Mouse (Mus musculus): ENCODE data around the gene Adk. TPM values are rescaled to one million over a fixed set of nuclear protein-coding genes. Genes with fewer than 3 reads are reported as not detected.
"Not testable (repeated sequence)": the region's sequence is repeated elsewhere in the genome, so short reads cannot be mapped to it uniquely, and the experiment has no call there.

The Adk gene
- polyA plus RNA-seq, 1 experiment = 84.0 TPM

DNA sequence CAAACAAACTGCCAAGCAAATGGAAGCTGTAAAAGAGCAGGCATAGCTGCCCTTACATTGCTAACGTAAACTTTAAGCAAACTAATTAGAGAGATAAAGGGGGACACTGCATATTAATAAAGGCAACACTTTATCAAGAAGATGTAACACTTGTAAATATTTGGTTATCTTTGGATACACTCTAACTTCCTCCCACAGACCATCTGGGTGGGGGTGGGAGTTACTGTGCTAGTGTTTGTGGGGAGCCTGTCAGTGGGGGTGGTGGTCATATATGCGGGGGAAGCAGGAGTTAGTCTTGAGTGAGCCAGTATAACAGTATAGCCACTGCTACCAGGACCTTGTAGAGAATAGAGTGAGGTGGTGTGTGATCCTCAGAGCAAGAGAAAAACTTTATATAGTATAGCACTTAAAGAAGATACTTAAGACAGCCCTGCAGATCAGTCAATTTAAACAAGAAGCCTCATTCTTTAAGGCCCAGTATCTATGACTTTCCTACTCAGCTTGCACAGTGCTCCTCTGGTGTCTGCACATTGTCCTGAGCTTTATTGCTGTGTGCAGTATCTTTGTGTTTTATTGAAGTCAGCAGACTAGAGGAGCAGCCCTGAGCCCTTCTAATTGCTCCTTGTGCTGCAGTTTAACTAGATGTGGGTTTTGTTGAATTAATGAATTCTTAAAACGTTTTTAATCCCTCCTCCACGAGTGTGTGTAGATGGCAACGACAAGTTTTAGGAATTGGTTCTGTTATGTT lies 10.6 kb downstream of the Adk start:
- no peak for DNase-seq (ENCODE audit: extremely low spot score in 1 of 2, low spot score in 1 of 2)

DNA sequence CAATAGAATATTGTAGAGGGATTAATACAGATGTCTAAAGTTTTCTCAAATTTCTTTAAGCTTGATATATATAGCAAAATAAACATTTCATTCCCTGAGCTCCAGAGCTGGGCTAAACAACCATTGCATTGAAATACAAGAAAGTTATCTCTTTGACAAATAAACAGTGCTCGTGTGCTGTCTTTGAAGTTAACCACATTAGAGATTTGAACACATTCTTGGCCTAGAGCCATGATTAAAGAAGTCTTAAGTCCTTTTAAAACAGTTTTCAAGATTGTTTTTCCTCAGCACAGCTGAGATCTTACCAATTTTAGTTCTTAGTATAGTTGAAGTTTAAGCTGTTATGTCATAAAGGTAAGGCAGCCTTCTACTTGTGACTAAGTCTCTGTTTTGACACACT lies 11.9 kb downstream of the Adk start:
- no peak for DNase-seq (ENCODE audit: extremely low spot score in 1 of 2, low spot score in 1 of 2)

DNA sequence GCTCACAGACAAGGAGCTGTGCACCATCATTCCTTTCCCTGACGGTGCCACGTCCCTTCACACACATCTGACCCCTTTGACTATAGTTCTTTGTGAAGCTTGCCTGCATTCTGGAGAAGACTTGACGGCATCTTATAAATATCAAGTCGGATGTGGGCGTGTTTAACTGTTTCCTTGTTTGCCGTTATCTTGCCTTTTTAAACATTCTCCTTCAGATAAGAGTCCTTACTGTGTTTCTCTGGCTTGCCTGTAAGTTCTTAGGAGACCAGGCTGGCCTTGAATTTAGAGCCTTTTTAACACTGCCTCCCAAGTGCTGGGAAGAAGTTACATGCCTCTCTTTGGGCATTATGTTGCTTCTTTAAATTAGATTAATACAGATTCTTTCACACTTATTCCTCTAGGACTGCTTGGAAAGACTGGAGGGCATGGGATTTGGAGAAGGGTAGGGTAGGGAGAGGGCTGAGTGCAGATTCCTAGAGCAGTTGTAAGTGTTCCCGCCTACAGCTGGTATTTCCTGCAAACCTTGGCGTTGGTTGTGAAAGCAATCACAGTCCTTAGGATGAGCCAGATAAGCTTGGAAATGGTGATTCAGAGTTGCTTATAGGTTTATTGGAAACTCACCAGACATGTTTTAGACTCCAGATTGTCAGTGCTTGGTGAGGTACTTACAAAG lies 13.3 kb downstream of the Adk start:
- DNase-seq (ENCODE audit: extremely low spot score in 1 of 2, low spot score in 1 of 2) = peak in 1 of 2 experiments; percentile 50

DNA sequence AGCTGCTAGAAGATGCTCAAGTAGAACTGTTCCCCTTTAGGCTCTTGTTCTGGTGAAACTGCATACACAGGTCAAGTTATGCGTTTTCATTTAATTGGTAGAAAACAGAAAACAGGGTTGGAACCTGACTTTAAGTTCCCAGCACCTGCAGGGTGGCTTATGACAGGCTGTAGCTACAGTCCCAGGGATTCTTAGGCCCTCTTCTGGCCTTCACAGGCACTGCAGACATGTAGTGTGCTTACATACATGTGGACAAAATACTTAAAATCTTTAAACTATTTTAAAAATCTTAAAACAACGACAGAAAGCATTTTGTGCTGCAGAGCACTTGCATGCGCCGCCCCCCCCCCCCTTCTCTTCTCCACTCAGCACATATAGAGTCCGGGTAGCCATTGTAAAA lies 17.2 kb downstream of the Adk start:
- DNase-seq (ENCODE audit: extremely low spot score in 1 of 2, low spot score in 1 of 2) = no peak

DNA sequence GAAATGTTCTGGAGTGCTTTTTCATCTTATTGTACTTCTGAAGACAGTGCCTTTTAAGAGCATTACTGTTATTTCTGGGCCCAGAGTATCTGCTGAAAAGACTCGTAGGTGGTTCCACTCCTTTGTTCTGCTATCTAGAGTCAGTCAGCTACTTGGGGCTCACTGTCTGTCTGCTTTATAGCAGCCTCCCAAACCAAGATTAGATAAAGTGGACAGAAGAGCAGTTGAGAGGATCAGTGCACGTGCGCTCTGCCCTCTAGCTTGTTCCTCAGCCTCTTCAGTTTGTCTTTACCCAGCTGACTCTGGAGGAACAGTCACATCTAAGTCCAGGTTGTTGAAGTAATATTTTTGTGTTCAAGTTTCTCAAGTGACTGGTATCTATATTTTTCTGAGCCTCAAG lies 21.6 kb downstream of the Adk start:
- no peak for DNase-seq (ENCODE audit: extremely low spot score in 1 of 2, low spot score in 1 of 2)

DNA sequence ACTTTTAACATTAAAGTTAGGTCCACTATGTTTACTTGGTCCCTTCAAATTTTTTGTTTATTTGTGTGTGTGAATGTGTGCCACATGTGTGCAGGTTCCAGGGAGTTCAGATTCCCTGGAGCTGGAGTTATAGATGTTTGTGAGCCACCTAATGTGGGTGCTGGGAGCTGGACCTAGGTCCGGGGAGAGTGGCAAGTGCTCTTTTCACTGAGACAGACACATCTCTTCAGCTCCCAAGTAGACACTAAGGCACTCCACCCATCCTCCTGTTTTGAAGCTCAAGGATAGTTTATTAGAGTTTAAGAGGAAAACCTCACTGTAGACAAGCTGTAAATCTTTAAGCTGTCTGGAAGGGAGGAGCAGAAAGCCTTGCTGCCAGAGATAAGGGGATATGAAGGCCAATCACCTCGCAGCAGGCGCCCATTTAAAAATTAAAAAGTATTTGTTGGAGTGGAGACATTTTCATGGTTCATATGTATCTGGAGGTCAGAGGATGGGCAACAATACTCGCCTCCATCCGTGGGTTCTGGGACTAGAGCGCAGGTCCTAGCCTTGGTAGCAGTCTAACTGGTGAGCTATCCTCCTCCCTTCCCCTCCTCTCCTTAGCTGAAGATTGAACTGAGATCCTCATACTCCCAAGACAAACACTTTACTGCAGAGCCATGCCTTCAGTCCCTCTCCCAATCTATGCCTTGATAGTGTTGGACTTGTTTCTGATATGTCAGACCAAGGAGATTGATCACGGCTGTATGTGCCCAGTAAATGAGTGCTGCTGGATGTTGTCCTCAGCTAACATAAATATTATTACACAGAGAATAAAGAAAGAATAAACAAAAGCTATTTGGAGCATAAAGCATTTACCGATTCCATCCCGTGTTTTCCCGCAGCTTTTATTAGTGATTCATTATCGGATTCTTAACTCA lies 22.3 kb downstream of the Adk start:
- no peak for DNase-seq (ENCODE audit: extremely low spot score in 1 of 2, low spot score in 1 of 2)

DNA sequence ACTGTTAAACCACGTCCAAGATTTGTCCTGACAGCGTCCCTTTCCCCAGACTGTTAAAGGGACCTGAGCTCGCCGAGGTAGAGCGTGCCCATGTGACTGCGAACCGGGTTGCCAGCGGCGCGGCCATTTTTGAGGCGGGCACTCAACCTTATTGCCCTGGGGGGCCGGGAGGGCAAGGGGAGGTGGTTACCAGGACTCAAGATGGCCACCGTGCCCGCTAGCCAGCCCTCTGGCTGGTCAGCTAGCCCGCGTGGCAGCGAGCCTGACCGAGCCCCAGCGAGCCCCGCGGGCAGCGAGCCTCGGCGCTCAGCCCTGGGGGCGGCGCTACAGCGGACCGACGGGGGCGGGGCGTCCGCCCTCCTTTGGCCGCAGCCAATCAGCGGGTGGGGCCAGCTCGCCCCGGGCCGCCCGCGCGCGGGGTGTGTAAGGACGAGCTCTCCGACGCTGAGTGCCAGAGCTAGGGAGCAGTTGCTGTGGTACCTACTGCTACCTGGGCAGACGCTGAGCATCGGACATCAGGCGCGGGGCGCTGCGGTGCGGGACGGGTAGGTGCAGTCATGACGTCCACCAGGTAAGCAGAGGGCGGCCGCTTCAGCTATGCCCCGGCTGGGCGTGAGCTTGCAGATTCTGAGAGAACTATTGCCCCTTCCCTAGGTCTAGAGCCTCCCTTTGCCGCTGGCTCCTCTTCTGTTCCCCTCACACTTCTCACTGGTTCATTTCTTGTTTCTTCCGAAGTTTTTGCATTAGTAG lies 23.6 kb downstream of the Adk start:
- peak; percentile 65 to 80 for DNase-seq (ENCODE audit: extremely low spot score in 1 of 2, low spot score in 1 of 2)

DNA sequence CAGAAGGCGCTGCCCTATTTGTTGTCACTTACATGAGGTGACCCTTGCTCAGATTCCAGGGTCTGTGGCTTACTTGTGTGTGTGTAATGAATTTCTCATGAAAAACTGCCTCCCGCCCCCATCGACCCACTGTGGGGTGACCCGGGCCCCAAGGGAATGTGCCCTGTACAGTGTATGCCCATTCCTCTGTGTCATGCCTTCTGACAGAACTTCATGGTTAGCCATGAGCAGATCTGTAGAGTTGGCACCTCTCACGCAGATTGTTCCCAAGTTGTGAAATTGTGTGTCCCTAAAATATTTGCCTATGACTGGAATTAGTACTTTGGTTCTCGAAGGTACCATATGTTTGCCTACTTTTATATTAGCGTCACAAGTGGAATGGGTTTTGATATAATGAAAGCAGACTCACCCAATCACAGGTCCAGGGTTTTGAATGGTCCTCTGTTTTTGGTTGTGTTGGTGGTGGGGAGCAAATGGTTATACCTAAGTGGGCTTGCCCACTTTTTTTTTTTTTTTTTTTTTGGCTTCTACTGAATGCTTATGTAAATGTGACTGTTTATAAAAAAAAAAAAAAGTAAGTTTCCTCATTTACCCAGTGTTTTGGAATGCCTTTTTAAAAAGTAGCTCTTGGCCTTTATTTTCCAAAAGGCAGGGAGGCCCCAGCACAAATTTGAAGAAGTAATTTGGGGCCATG lies 24.3 kb downstream of the Adk start:
- no peak for DNase-seq (ENCODE audit: extremely low spot score in 1 of 2, low spot score in 1 of 2)

DNA sequence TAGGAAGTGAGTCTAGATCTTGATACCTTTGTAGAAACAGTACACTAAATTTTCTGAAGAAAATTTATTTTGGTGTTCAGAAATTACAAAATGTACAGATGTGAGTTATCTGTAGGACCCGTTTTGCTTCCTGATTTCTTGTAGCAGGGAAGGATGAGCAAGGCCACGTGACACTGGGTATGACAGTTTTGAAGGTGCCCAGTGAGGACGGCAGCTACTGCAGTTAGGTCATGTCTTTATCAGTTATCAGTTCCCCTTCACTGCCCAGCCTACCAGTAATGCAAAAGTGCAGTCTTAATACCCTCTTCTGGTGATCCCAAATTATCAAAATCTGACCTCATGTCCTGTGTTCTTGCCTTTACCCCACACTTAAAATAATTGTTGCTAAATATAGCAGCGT lies 25.6 kb downstream of the Adk start:
- no peak for DNase-seq (ENCODE audit: extremely low spot score in 1 of 2, low spot score in 1 of 2)

DNA sequence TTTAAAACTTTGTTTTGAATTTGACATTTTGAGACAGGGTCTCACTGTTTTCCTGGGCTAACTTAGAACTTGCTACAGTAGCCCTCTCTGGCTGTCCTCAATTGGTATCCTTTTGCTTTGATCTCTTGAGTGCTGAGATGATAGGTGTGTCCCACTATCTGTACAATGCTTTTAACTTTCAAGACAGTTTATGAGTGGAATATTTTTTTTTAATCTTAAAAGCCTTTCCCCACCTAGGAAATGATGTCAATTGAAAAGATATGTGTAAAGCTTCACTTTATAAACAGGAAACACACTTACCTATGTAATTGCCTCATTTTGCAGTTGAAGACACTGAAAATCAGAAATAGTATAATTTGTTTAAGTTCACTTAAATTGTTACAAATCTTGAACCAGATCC lies 26.1 kb downstream of the Adk start:
- DNase-seq (ENCODE audit: extremely low spot score in 1 of 2, low spot score in 1 of 2) = no peak

DNA sequence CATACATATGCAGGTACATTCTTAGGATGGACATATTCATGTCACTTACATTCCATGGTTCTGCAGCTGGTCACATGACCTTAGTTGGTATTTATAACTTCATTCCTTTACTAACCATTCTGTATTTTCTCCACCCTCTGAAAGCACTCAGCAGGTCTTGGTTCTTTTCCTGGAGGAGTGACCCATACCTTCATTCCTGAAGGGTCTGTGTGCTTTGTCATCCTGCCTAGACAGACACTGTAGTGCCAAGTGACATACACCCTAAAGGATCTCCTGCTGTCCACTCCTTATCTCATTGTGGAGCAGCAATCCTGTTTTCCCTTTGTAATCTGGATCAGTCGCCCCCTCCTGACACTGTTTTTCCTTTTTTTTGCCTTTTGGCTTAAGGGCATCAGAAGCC lies 30.4 kb downstream of the Adk start:
- no peak for DNase-seq (ENCODE audit: extremely low spot score in 1 of 2, low spot score in 1 of 2)

DNA sequence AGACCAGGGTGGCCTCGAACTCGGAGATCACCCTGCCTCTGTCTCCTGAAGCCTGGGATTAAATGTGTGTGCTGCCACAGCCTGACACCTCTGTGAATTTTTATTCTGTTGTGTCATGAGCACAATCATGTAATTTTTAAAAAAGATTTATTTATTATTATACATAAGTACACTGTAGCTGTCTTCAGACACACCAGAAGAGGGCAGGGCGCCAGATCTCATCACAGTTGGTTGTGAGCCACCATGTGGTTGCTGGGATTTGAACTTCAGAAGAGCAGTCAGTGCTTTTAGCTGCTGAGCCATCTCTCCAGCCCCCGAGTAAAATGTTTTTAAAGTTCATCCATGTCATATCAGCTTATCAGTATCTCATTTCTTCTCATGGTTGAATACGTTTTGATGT lies 33.3 kb downstream of the Adk start:
- no peak for DNase-seq (ENCODE audit: extremely low spot score in 1 of 2, low spot score in 1 of 2)

DNA sequence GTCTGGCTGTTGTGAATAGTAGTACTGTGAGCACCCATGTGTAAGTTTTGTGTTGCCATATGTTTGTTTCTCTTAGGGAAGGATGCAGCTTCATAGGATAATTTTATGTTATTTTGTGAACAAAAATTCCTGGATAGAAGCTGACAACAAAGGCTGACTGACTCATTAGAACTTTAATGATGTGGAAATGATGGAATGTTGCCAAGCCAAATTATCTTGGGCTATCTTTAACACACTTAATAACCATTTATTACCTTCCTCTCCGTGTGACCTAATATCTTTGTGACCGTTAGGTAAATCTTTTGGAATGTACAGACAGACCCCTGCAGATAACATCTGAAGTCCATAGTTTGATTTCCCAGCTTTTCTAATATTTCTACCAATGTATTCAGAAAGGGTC lies 33.7 kb downstream of the Adk start:
- DNase-seq (ENCODE audit: extremely low spot score in 1 of 2, low spot score in 1 of 2) = no peak

DNA sequence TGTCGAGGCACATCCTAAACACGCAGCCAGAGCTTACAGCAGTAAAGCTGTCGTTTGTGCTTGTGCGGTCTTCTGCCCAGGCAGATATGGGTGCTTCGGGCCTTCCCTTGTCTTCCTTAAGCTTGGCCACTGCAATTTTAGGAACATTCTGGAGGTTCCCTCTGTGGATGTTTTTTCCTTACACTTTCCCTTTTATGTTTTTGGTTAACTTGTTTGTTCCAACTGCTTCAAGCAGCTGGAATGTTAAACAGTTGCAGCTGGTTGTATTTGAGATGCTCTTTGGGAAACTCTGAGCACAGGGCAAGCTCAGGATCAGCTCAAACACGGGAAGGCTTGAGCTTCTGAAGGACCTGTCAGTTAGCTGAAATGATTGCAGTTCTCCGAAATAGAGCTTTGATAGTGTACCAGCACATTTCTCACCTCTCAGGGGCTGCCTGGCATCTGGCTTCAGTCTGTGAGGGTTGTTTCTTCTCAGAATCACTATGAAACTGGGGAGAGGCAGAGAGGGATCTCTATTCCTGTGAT lies 34.5 kb downstream of the Adk start:
- no peak for DNase-seq (ENCODE audit: extremely low spot score in 1 of 2, low spot score in 1 of 2)

DNA sequence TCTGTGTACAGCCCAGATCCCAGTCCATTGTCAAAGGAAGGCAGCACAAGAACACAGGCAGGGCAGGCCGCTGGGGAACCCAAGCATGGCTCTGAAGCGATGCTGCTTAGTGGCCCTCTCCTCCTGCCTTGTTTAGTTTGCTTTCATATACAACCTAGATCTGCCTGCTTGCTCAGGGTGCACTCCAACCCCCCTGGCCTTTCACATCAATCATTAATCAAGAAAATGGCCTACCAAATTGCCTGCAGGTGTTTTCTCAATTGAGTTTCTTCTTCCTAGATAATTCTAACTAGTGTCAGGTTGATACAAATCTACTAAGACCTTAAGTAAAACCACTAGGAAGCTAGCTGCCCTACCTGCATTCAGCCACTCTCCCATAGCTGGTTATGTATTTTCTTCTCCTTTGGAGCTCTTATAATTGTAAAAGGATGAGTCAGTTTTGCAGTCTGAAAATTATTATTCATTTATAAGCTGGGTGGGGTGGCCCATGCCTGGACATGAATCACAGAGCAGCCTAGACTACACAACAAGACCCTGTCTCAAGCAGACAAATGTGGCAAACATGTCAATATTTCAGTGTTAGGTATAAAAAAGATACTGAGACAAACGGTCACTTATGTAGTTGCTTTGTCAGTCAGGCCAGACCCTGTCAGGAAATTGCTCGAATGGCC lies 35.2 kb downstream of the Adk start:
- no peak for DNase-seq (ENCODE audit: extremely low spot score in 1 of 2, low spot score in 1 of 2)

DNA sequence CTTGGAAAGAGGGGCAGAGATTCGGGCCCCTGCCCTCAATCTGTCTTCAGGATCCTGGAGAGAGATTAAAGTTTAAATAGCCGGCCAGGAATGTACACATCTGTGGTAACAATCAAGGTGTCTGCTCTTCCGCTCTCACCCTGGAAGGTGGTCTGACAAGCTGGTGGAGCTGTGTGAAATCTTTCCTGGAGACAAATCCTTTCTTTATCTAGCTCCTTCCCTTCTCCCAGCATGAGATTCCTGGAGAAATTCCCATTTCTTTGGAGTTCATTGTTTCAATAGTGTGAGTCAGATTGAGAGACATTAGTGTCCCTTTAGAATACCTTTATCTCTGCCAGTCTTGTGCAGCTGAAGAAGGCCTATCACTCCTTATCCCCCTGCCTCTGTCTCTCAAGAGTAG lies 36.4 kb downstream of the Adk start:
- DNase-seq (ENCODE audit: extremely low spot score in 1 of 2, low spot score in 1 of 2) = no peak

DNA sequence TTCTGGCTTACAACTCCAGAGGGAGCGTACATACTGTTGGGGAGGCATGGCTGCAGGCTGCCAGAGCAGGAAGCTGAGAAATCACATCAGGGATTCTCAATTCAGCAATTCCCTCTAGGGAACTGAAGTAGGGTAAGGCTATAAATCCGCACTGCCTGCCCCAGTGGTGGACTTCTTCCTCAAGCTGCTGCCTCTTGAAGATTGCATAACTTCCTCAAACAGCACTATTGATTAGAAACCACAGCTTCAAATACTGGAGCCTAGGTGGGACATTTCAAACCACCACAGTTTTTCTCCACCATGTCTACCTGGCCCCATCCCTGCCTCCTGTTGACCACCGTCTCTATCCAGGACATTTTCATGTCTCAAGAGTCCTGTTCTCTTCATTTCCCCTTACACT lies 38.0 kb downstream of the Adk start:
- DNase-seq (ENCODE audit: extremely low spot score in 1 of 2, low spot score in 1 of 2) = no peak

DNA sequence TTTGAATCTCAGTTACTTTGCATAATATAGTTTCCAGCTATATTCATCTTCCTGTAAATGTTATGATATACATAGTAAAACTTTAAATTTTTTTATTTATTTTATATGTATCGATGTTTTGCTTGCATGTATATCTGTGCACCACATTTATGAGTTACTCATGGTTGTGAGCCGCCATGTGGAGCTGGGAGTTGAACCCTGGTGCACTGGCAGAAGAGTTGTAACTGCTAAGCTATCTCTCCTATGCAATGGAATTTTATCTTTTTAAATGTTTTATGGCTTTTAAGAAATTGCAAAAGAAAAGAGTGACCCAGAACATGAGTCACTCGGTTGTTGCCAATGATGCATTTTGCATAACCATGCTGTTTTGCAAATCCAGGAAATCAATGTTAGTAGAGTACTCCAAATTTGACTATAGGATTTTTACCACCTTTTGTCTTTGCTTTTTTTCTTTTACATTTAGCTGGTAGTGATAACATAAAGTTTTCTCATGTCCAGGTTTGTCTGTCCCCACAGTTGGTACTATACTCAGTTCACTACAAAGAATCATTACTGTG lies 38.6 kb downstream of the Adk start:
- no peak for DNase-seq (ENCODE audit: extremely low spot score in 1 of 2, low spot score in 1 of 2)

DNA sequence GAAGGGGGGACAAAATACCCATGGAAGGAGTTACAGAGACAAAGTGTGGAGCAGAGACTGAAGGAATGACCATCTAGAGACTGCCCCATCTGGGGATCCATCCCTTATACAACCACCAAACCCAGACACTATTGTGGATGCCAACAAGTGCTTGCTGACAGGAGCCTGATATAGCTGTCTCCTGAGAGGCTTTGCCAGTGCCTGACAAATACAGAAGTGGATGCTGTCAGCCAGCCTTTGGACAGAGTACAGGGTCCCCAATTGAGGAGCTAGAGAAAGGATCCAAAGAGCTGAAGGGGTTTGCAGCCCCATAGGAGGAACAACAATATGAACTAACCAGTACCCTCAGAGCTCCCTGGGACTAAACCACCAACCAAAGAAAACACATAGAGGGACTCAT lies 41.8 kb downstream of the Adk start:
- DNase-seq (ENCODE audit: extremely low spot score in 1 of 2, low spot score in 1 of 2) = not testable (repeated sequence)

Measured in frontal cortex, adult 2 months (tissue).